Mouse (Mus musculus) forebrain, postnatal 0 days (tissue): ENCODE results near the gene Pdp2. TPM values are rescaled to one million over a fixed set of nuclear protein-coding genes. Genes with fewer than 3 reads are reported as not detected.
A peak's percentile ranks its signal among the peaks of the same experiment; 100 is the strongest.

Source experiments
- ATAC-seq: fragments of 200-750 bp; cut with Nextera tagmentation; 2 replicates; pipeline ENCODE4 v1.8.0; 2017; ENCODE audit warnings: mild to moderate bottlenecking, moderate library complexity
- DNase-seq: peaks from one replicate; pipeline ENCODE4 v3.0.0-alpha.2; 2015
- H3K27ac ChIP-seq: fragments of 300-500 bp; sonication (generic); 2 replicates; pipeline ENCODE4 v1.5.1; 2014; ENCODE audit warnings: low read depth, mild to moderate bottlenecking, antibody characterized with exemption, low read length, moderate library complexity, mixed read lengths
- H3K27me3 ChIP-seq: fragments of 300-500 bp; sonication (generic); 2 replicates; pipeline ENCODE4 v1.6.1; 2014; ENCODE audit warnings: mild to moderate bottlenecking, low read length, mixed read lengths; ENCODE audit not compliant: insufficient read depth
- H3K36me3 ChIP-seq: fragments of 300-500 bp; sonication (generic); 2 replicates; pipeline ENCODE4 v1.6.1; 2014; ENCODE audit warnings: mild to moderate bottlenecking, moderate library complexity; ENCODE audit not compliant: insufficient read depth
- H3K4me1 ChIP-seq: fragments of 300-500 bp; sonication (generic); 2 replicates; pipeline ENCODE4 v1.6.1; 2014; ENCODE audit warnings: antibody characterized with exemption; ENCODE audit not compliant: insufficient read depth
- H3K4me2 ChIP-seq: fragments of 300-500 bp; sonication (generic); 2 replicates; pipeline ENCODE4 v1.6.1; 2014; ENCODE audit warnings: low read depth, mild to moderate bottlenecking, moderate library complexity
- H3K4me3 ChIP-seq: fragments of 300-500 bp; sonication (generic); 2 replicates; pipeline ENCODE4 v1.5.1; 2014; ENCODE audit warnings: low read depth, low read length, mixed read lengths
- H3K9ac ChIP-seq: fragments of 300-500 bp; sonication (generic); 2 replicates; pipeline ENCODE4 v1.6.1; 2014; ENCODE audit warnings: mild to moderate bottlenecking
- H3K9me3 ChIP-seq: fragments of 300-500 bp; sonication (generic); 2 replicates; pipeline ENCODE4 v1.6.1; 2016; ENCODE audit warnings: low read length
- CTCF ChIP-seq: sonication (generic); IDR thresholded peaks from 2 replicates; pipeline ENCODE4 v1.5.1; 2016; ENCODE audit warnings: antibody characterized with exemption, control low read depth, low read depth
- WGBS: fragments of 180-500 bp; shearing (Covaris S2); extraction: QIAGEN DNeasy Blood & Tissue Kit; methylation state at CpG from one replicate; pipeline ENCODE4 v1.1.7; 2014; 5-methylcytosine and 5-hydroxymethylcytosine counted together
- polyA plus RNA-seq: library from polyadenylated mRNA; unstranded; fragments of >200 nt; fragmentation: Nextera tagmentation; extraction: Ambion mirVana; gene quantifications from 2 replicates; pipeline ENCODE4 v1.2.1, GENCODE M21; 2015
- total RNA-seq: library from RNA; depleted of rRNA; stranded (reverse); fragments of >200 nt; gene quantifications from 2 replicates; pipeline ENCODE4 v1.2.3, GENCODE M21; 2014

The Pdp2 gene
- total and polyA plus RNA-seq, 2 experiments from 2014 or later, result 13.2 to 14.6 TPM

DNA sequence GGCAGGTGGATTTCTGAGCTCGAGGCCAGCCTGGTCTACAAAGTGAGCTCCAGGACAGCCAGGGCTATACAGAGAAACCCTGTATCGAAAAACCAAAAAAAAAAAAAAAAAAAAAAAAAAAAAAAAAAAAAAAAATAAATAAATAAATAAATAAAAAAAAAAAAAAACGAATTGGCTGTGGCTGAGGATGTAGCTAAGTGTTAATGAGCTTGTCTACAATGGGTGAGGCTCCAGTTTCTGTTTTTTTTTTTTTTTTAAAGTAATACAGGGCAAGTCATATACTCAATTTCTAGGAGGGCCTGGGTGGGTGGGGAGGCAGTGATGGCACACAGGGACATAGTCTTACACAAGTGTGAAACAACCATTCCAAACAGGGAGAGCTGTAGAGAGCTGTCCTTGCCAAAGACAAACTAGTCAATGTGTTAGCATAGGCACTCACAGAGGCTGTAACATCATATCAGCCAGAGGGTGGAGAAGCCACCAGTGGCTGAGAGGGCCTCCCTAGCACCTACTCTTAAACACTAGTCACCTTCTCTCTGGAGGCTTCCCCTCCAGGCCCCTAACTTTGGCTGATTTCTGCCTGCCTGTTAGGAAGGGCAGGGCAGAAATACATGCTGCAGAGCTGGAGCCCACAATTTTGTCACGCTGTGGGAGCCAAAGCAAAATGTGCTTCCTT, 36.0 kb downstream of the Pdp2 start:
- Histone ChIP-seq H3K9ac (no peak overlapping the region), H3K4me2 (no peak overlapping the region), H3K27ac (no peak overlapping the region), H3K4me1 (peaks cover 6% of the 10 kb centered on the region; the same call in 1 of the 2 replicates), H3K4me3 (no peak overlapping the region), H3K27me3 (peaks cover 6% of the 10 kb centered on the region; the same call in 1 of the 2 replicates), H3K9me3 (no peaks in the 10 kb centered on the region), H3K36me3 (no peaks in the 10 kb centered on the region)
- DNase-seq, result no peak
- TF ChIP-seq CTCF, result no peak
- WGBS, result 71% methylated on average over 4 of the region's 4 CpGs
- ATAC-seq, result no peak

DNA sequence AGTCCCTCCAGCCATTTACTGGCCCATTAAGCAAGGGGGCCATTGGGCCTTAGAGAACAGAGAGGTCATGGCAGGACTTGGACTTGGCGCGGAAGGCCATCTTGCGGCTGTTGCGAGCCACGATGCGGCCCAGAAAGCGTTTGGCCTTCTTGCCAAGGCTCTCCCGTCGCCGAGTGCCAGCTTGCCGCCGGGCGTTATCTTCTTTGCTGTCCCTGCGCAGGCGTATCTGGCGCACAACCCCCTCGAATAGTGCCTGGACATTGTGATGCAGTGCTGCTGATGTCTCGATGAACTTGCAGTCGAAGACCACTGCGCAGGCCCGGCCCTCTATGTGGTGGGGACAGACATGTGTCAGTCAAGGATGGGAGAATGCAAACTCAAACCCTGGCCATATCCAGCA, 37.2 kb downstream of the Pdp2 start:
- DNase-seq (no peak), ATAC-seq (no peak)
- no peaks in the 10 kb centered on the region for H3K9me3 ChIP-seq
- no peak overlapping the region for H3K4me2 ChIP-seq
- H3K4me3 ChIP-seq, result no peak overlapping the region
- H3K27ac ChIP-seq, result no peak overlapping the region
- H3K4me1 ChIP-seq, result peaks cover 8% of the 10 kb centered on the region; the same call in 1 of the 2 replicates
- 95% methylated on average over 21 of the region's 21 CpGs for WGBS
- no peak for TF ChIP-seq CTCF
- H3K36me3 ChIP-seq, result no peaks in the 10 kb centered on the region
- peaks cover 6% of the 10 kb centered on the region; the same call in 1 of the 2 replicates for H3K27me3 ChIP-seq
- H3K9ac ChIP-seq, result no peak overlapping the region

DNA sequence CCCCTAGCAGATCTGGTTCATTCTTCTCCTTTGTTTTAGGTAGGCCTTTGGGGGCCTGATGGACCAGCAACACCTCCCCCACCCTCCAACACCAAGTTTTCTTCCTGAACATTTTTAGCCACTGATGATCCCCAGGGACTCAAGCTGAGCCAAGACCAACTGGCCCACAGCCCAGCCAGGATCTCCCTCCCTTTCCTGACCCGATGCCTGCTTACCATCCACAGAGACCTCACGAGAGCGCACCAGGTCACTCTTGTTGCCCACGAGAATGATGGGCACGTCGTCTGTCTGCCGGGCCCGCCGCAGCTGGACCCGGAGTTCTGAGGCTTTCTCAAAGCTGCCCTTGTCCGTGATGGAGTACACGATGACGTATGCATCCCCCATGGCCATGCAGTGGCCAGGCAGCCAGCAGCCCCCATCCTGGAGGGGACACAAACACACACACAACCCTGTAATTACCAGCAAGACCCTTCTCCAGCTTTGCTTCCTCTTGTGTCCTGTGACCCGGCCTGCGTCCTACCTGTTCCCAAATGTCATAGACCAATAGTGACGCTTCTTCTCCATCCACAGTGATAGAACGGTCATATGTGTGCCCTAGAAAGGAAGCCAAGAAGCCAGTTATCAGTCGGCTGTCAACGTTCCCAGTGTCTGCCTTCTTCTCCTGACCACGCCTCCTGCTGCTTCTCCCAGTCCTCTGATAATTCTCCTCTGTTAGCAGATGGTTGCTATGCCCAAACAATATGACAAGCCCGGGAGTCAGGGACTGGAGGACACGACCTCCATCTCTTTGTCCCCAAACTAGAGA, 38.3 kb downstream of the Pdp2 start:
- WGBS, result 81% methylated on average over 22 of the region's 22 CpGs

DNA sequence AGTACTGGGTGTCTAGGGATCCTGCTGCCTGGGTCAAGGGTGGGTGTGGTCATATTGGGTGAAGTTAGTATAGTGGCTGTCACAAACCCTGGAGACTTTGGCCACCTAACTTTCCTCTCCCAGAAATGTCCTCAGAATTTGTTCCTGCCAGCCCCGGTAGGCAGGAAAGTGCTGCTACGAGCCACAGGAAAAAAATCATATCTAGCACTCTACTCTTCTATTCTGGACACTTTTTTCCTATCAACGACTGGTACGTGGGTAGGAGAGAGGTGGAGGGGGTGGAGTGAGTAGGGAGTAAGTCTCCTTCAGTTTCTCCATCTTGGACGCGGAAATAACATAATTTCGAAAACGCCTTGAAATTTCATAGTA, 38.8 kb downstream of the Pdp2 start:
- H3K9ac ChIP-seq, result no peak overlapping the region
- H3K9me3 ChIP-seq, result no peaks in the 10 kb centered on the region
- peaks cover 6% of the 10 kb centered on the region; the same call in 1 of the 2 replicates for H3K27me3 ChIP-seq
- ATAC-seq (no peak), DNase-seq (no peak)
- 41% methylated on average over 8 of the region's 8 CpGs for WGBS
- H3K4me2 ChIP-seq, result peak overlapping the region; percentile 57
- TF ChIP-seq CTCF, result no peak
- no peak overlapping the region; the same call in 1 of the 2 replicates for H3K4me3 ChIP-seq
- peaks cover 4% of the 10 kb centered on the region; the same call in 1 of the 2 replicates for H3K36me3 ChIP-seq
- no peak overlapping the region for H3K27ac ChIP-seq
- peaks cover 8% of the 10 kb centered on the region; the same call in 1 of the 2 replicates for H3K4me1 ChIP-seq

More for the DNA sequence above, 38.3 kb downstream of the Pdp2 start:
- no peak overlapping the region for H3K27ac ChIP-seq
- no peak overlapping the region for H3K4me2 ChIP-seq
- ATAC-seq (no peak), DNase-seq (no peak)
- TF ChIP-seq CTCF, result no peak
- no peaks in the 10 kb centered on the region for H3K36me3 ChIP-seq
- no peak overlapping the region for H3K4me3 ChIP-seq
- H3K9ac ChIP-seq, result no peak overlapping the region
- H3K9me3 ChIP-seq, result no peaks in the 10 kb centered on the region
- peaks cover 8% of the 10 kb centered on the region; the same call in 1 of the 2 replicates for H3K4me1 ChIP-seq
- H3K27me3 ChIP-seq, result peaks cover 6% of the 10 kb centered on the region; the same call in 1 of the 2 replicates

DNA sequence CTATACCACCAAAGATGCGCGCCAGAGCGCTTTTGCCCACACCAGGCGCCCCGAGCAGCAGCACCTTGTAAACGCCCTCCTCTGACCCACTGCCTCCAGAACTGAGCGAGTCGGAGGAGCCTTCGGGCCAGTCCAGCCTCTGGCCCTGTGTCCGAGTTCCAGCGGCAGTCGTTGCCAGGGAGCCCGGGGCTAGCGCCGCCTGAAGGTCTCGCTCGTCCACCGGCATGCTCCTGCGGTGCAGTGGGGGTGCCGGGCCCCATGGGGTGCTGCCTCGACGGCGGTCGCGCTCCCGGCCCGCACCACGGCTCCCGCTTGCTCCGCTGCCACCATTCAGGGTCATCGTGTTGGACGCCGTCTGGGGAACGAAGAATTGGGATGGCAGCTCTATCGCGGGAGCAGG, 39.3 kb downstream of the Pdp2 start:
- Histone ChIP-seq H3K27me3 (peaks cover 6% of the 10 kb centered on the region; the same call in 1 of the 2 replicates), H3K4me3 (peak overlapping the region; percentile 32), H3K4me2 (peak overlapping the region; percentile 57), H3K36me3 (peaks cover 8% of the 10 kb centered on the region), H3K27ac (no peak overlapping the region), H3K9me3 (no peaks in the 10 kb centered on the region), H3K9ac (peak overlapping the region; percentile 28; the same call in 1 of the 2 replicates), H3K4me1 (peaks cover 8% of the 10 kb centered on the region; the same call in 1 of the 2 replicates)
- TF ChIP-seq CTCF, result no peak; the same call in 1 of the 2 replicates
- 3% methylated on average over 36 of the region's 36 CpGs for WGBS
- peak; percentile 6 for DNase-seq
- peak; percentile 16; the same call in 1 of the 2 replicates for ATAC-seq

DNA sequence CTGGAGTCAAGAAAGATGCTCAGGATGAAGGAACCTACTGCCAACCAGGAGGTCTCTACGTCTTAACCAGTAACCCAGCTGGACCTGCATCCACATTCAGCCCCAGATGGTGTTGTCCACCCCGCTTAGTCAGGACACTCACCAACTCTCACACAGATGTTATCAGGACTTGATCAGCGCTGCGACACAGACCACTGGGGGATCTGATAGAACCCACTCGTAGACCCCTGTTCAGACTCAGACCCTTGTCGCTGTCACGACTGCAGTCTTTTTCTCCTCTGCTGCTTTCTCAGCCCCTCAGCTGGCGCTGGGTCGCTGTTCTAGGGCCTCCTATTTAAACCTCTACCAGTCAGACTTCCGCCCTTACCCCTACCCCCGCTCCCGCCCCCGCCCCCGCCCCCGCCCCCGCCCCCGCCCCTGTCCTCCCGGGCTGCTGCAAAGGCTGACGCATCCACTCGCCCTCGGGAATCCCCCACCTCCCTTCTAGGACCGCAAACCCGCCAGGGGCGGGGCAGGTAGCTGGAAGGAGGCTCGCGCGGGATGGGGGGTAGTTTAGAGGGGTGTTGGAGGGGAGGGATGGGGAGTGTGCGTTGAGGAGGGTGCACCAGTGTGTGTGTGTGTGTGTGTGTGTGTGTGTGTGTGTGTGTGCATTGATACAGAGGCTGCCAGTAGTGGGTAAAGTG, 39.9 kb downstream of the Pdp2 start, which contains the start of gene Rrad:
Gene Rrad (minus strand): TSS at position 347 of the 683 bp plus-strand sequence.
- Histone ChIP-seq H3K9me3 (no peaks in the 10 kb centered on the region), H3K36me3 (peaks cover 11% of the 10 kb centered on the region), H3K27me3 (peaks cover 6% of the 10 kb centered on the region; the same call in 1 of the 2 replicates), H3K9ac (peak within 1 kb of the TSS; percentile 28), H3K4me1 (peaks cover 8% of the 10 kb centered on the region; the same call in 1 of the 2 replicates), H3K4me2 (peak within 1 kb of the TSS; percentile 57), H3K27ac (no peak within 1 kb of the TSS), H3K4me3 (peak within 1 kb of the TSS; percentile 32)
- ATAC-seq (peak; percentile 34), DNase-seq (peak; percentile 29)
- TF ChIP-seq CTCF, result no peak
- 1% methylated on average over 19 of the region's 28 CpGs for WGBS
